Mouse (Mus musculus): Measurements from ENCODE around the gene Gm21317.
"Not testable (repeated sequence)": the region's sequence is repeated elsewhere in the genome, so short reads cannot be mapped to it uniquely, and the experiment has no call there.

Gm21317 gene

DNA sequence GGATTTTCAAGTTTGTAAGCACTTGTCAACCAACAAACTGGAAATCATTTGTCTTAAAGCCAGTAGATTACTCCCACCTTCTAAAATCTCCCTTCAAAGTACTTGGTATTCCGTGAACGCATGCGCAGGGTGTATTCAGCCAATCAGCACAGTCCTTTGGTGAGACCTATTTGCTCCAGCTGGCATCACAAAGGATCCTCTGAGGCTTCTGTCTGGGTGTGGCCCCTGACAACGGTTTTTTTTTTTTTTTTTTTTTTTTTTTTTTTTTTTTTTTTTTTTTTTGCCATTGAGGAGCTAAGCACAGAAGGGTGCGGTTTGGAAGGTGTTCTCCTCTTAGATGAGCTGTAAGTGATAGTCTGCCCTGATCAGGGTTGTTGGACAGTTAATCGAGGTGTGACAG, at the start of gene Gm21317:
Gene Gm21317, plus strand, starts transcription at position 301 of the 400 bp plus-strand sequence.
- DNase-seq: not testable (repeated sequence)
